Mouse (Mus musculus): ENCODE measurements around the gene Mul1. TPM values are rescaled to one million over a fixed set of nuclear protein-coding genes. Genes with fewer than 3 reads are reported as not detected.

The Mul1 gene
- total RNA-seq, 1 experiment from 2014 or later, result 6.3 TPM

- peak; percentile 74 to 88 for ATAC-seq (replicated peaks in 1 of 2; ENCODE audit: insufficient read depth in 1 of 2, low FRiP score in 2 of 2, low TSS enrichment in 1 of 2, low read depth in 1 of 2, poor library complexity in 2 of 2, severe bottlenecking in 2 of 2)
These were observed 7.4 kb upstream of the Mul1 start for GRCm38 (mm10) chr4:138426778-138427705.

GRCm38 (mm10) chr4:138429778-138430177, 4.7 kb upstream of the Mul1 start:
- no peak for ATAC-seq (replicated peaks in 1 of 2; ENCODE audit: insufficient read depth in 1 of 2, low FRiP score in 2 of 2, low TSS enrichment in 1 of 2, low read depth in 1 of 2, poor library complexity in 2 of 2, severe bottlenecking in 2 of 2)

- no peak for ATAC-seq (replicated peaks in 1 of 2; ENCODE audit: insufficient read depth in 1 of 2, low FRiP score in 2 of 2, low TSS enrichment in 1 of 2, low read depth in 1 of 2, poor library complexity in 2 of 2, severe bottlenecking in 2 of 2)
These were observed 3.1 kb upstream of the Mul1 start for GRCm38 (mm10) chr4:138431340-138431739.

- no peak for ATAC-seq (replicated peaks in 1 of 2; ENCODE audit: insufficient read depth in 1 of 2, low FRiP score in 2 of 2, low TSS enrichment in 1 of 2, low read depth in 1 of 2, poor library complexity in 2 of 2, severe bottlenecking in 2 of 2)
These were observed 5.6 kb downstream of the Mul1 start for GRCm38 (mm10) chr4:138440062-138440461.

GRCm38 (mm10) chr4:138444941-138445340, 10.5 kb downstream of the Mul1 start:
- ATAC-seq (replicated peaks in 1 of 2; ENCODE audit: insufficient read depth in 1 of 2, low FRiP score in 2 of 2, low TSS enrichment in 1 of 2, low read depth in 1 of 2, poor library complexity in 2 of 2, severe bottlenecking in 2 of 2), result no peak

GRCm38 (mm10) chr4:138446981-138447380, 12.5 kb downstream of the Mul1 start:
- no peak for ATAC-seq (replicated peaks in 1 of 2; ENCODE audit: insufficient read depth in 1 of 2, low FRiP score in 2 of 2, low TSS enrichment in 1 of 2, low read depth in 1 of 2, poor library complexity in 2 of 2, severe bottlenecking in 2 of 2)

GRCm38 (mm10) chr4:138447387-138447786, 12.9 kb downstream of the Mul1 start:
- peak; percentile 83 to 90 for ATAC-seq (replicated peaks in 1 of 2; ENCODE audit: insufficient read depth in 1 of 2, low FRiP score in 2 of 2, low TSS enrichment in 1 of 2, low read depth in 1 of 2, poor library complexity in 2 of 2, severe bottlenecking in 2 of 2)

GRCm38 (mm10) chr4:138447827-138448602, 13.5 kb downstream of the Mul1 start:
- ATAC-seq (replicated peaks in 1 of 2; ENCODE audit: insufficient read depth in 1 of 2, low FRiP score in 2 of 2, low TSS enrichment in 1 of 2, low read depth in 1 of 2, poor library complexity in 2 of 2, severe bottlenecking in 2 of 2), result no peak

- ATAC-seq (replicated peaks in 1 of 2; ENCODE audit: insufficient read depth in 1 of 2, low FRiP score in 2 of 2, low TSS enrichment in 1 of 2, low read depth in 1 of 2, poor library complexity in 2 of 2, severe bottlenecking in 2 of 2), result no peak
These were observed 14.6 kb downstream of the Mul1 start for GRCm38 (mm10) chr4:138448872-138449615.

GRCm38 (mm10) chr4:138449636-138450314, 15.3 kb downstream of the Mul1 start:
- ATAC-seq (replicated peaks in 1 of 2; ENCODE audit: insufficient read depth in 1 of 2, low FRiP score in 2 of 2, low TSS enrichment in 1 of 2, low read depth in 1 of 2, poor library complexity in 2 of 2, severe bottlenecking in 2 of 2), result no peak

- no peak for ATAC-seq (replicated peaks in 1 of 2; ENCODE audit: insufficient read depth in 1 of 2, low FRiP score in 2 of 2, low TSS enrichment in 1 of 2, low read depth in 1 of 2, poor library complexity in 2 of 2, severe bottlenecking in 2 of 2)
These were observed 18.0 kb downstream of the Mul1 start for GRCm38 (mm10) chr4:138452306-138453096.

GRCm38 (mm10) chr4:138453097-138453752, 18.8 kb downstream of the Mul1 start:
- no peak for ATAC-seq (replicated peaks in 1 of 2; ENCODE audit: insufficient read depth in 1 of 2, low FRiP score in 2 of 2, low TSS enrichment in 1 of 2, low read depth in 1 of 2, poor library complexity in 2 of 2, severe bottlenecking in 2 of 2)

- peak in 1 of 2 experiments; percentile 30; a peak in 1 of 4 replicates for ATAC-seq (replicated peaks in 1 of 2; ENCODE audit: insufficient read depth in 1 of 2, low FRiP score in 2 of 2, low TSS enrichment in 1 of 2, low read depth in 1 of 2, poor library complexity in 2 of 2, severe bottlenecking in 2 of 2)
These were observed 19.5 kb downstream of the Mul1 start, which contains the start of gene Camk2n1 for GRCm38 (mm10) chr4:138453753-138454570. TSS of gene Camk2n1 (plus strand) at chr4:138454314.

- ATAC-seq (replicated peaks in 1 of 2; ENCODE audit: insufficient read depth in 1 of 2, low FRiP score in 2 of 2, low TSS enrichment in 1 of 2, low read depth in 1 of 2, poor library complexity in 2 of 2, severe bottlenecking in 2 of 2), result no peak
These were observed 20.2 kb downstream of the Mul1 start for GRCm38 (mm10) chr4:138454571-138455140.

All from hematopoietic stem cell, adult 5-6 weeks (primary cell).